Mouse (Mus musculus) A20 (cell line): ENCODE measurements around the gene Kctd5.
A peak's percentile ranks its signal among the peaks of the same experiment; 100 is the strongest.

Experiments used
- DNase-seq: peaks from one replicate; pipeline ENCODE4 v3.0.0-alpha.2; 2011; ENCODE audit warnings: low read depth, low spot score

Gene Kctd5

DNA sequence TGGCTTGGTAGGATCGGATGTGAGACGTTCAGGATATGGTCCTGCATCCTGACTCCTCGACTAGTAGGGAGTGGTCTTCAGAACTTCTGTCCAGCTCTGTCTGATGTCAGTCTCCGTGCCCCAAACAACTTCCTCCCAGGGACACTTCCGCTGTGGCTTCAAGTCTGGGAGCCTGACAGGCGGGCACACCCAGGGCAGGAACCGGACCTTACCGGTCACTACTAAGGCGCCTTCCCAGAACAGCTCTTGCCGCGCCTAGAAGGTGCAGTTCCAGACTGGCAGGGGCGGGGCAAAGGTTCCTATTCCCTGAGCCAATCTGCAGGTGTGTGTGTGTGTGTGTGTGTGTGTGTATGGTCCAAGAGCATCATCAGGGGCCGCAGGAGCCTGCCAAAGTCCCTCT, 35.9 kb downstream of the Kctd5 start:
- no peak for DNase-seq

DNA sequence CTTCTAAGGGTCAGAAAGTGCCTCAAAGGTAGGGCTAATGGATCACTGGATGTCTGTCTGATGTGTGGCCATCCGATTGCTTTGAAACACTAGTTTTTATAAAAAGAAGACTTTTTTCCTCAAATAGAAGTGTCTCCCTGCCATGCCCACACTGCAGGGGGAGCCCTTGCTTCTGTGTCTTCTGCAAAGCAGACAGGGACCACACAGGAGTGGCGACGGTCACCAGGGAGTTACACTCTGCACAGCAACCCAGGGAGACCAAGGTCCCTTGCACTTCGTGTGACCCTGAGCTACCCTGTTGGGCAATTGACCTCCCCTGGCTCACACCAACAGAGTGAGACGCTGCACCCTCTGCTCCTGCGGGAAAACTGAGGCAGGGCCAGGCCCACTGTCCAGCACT, 36.3 kb downstream of the Kctd5 start:
- DNase-seq, result no peak

GRCm38 (mm10) chr17:24035087-24035486, 38.2 kb downstream of the Kctd5 start:
- DNase-seq, result no peak

- DNase-seq, result no peak
Observed at GRCm38 (mm10) chr17:24030551-24030950, 42.7 kb downstream of the Kctd5 start.

GRCm38 (mm10) chr17:24029477-24029876, 43.8 kb downstream of the Kctd5 start:
- DNase-seq, result no peak

GRCm38 (mm10) chr17:24021375-24022199, 51.7 kb downstream of the Kctd5 start:
- no peak for DNase-seq

GRCm38 (mm10) chr17:24020696-24021095, 52.6 kb downstream of the Kctd5 start:
- no peak for DNase-seq

DNA sequence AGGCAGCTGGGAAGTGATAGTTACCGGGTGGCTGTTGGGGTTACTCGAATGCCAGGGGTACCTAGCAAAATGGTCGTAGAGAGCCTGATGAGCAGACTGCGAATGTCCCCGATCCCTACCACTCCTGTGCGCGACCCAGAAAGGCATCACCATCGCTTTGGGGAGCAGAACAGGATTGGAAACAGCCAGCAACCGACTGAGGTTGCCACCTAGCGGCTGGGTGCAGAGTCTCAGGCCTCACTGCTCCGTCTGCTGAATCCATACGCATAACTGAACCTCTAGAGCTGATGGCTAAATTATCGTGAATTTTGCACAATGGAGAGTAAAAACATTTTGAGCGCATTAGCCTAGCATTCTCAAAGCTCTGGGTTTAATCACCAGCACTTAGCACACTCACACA, 57.6 kb downstream of the Kctd5 start:
- DNase-seq, result peak; percentile 53

GRCm38 (mm10) chr17:24014433-24014965, 58.8 kb downstream of the Kctd5 start:
- no peak for DNase-seq

GRCm38 (mm10) chr17:24012921-24013320, 60.4 kb downstream of the Kctd5 start:
- no peak for DNase-seq

- DNase-seq, result peak; percentile 24
Observed at GRCm38 (mm10) chr17:24009617-24010016, 63.7 kb downstream of the Kctd5 start.

- no peak for DNase-seq
Observed at GRCm38 (mm10) chr17:24008105-24008504, 65.2 kb downstream of the Kctd5 start.

- DNase-seq, result peak; percentile 6
Observed at GRCm38 (mm10) chr17:24007391-24007790, 65.9 kb downstream of the Kctd5 start.

- peak; percentile 54 for DNase-seq
Observed at GRCm38 (mm10) chr17:24006930-24007329, 66.4 kb downstream of the Kctd5 start.

DNA sequence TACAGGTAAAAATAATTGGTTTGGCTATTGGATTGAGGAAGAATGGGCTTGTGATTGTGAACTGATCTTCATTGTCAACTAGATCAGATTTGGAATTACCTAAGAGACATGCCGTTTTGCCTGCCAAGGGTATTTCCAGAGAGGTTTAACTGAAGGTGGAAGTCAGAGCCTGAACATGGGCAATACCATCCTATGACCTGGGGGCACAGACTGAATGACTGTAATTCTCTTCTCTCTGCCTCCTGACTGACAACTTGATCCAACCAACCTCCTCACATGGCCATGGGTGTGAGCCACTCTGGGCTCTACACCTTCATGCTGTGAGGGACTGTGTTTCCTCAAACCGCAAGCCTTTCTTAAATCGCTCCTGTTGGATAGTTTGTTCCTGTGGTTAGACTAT, 68.2 kb downstream of the Kctd5 start:
- no peak for DNase-seq

DNA sequence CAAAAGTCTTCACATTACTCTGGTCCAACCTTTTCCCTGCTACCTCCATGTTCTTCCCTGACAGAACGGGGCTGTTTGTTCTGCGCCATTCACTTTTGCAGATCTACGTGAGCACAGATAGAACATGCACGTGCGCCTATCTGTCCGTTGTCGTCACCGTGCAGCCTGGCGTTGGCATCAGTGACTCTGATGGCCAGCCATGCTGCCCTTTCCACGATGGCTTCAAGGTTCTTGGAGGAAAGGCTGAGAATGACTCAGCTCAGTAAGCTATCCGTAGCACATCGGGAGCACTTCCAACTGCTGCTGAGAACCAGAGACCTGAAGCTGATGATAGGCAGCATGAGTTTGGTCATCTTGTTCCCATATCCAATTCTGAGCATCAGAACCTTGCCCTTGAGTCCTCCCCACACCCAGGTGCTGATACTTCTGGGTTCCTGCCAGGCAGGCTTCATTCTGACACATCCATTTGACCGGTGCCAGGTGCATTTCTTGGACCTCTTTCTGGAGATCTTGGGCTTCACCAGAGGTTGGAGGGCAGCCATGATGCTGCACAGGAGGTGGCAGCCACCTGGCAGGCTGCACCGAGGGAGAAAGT, 69.1 kb downstream of the Kctd5 start:
- no peak for DNase-seq

DNA sequence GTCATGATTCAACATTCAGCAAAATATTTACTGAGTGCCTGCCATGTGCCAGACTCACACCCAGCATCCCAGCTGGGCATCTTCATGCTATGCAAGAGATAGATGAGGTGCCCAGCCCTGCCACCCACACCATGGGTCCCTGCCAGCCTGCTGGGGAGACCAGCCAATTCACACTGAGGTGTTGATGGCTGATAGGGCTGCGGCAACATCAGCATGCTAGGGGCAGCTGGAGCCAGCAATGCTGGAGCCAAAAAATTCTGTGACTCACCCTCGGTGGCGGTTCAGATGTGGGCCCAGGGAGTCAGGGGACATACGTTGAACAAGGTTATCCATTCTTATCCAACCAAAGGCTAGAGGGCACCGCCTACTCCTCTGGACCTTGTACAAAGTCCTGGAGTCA, 72.9 kb downstream of the Kctd5 start:
- no peak for DNase-seq

DNA sequence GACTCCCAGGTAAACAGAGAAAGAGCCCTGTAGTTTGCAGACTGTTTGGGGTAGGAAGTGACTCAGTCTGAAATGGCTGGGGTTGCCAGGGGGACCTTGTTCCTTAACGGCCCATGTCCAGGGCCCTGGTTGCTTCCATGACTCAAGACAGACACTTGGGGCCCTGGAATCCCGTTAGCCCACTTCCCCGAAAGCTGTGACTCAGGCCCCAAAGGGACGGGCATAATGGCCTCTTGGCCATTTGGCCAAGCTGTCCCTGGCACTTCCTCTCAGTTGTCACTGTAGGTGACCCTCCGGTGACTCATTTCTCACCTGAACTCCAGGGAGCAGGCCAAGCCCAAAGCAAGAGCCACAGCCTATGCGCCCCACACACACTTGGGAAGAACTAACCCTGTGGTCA, 74.9 kb downstream of the Kctd5 start:
- no peak for DNase-seq

DNA sequence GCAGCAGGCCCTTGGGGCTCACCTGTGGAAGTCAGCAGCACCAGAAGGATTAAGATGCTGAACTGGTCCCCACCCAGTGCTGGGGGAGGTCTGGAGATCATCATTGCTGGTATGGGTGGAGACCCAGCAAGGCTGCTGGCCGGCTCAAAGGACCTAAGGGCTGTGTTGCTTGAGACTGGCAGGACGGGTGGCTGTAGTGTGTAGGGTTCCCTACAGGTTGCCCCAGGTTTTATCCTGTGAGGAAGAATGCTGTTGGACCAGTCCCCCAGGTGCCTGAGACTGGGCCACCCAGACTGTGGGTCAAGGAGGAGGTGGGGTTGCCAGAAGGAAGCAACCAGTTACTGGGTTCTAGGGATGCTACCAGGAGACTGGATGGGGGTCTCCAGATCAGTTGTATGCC, 75.4 kb downstream of the Kctd5 start, which contains the start of gene Prss22:
Prss22 (minus strand) TSS at position 200 of the 400 bp plus-strand sequence.
- DNase-seq, result no peak
